Mouse (Mus musculus): Measurements from ENCODE around the gene Gm20388. TPM values are rescaled to one million over a fixed set of nuclear protein-coding genes. Genes with fewer than 3 reads are reported as not detected.

The Gm20388 gene
- total RNA-seq, 2 experiments from 2014 or later = 18.5 to 23.8 TPM

- ATAC-seq (replicated peaks; ENCODE audit: poor library complexity, severe bottlenecking) = no peak
Observed at GRCm38 (mm10) chr8:124067059-124067750, 4156.6 kb downstream of the Gm20388 start.

- peak; percentile 60 for ATAC-seq (replicated peaks; ENCODE audit: poor library complexity, severe bottlenecking)
Observed at GRCm38 (mm10) chr8:124070363-124071324, 4160.0 kb downstream of the Gm20388 start.

GRCm38 (mm10) chr8:124075977-124076376 lies 4165.3 kb downstream of the Gm20388 start:
- ATAC-seq (replicated peaks; ENCODE audit: poor library complexity, severe bottlenecking) = no peak

GRCm38 (mm10) chr8:124076416-124076815 lies 4165.8 kb downstream of the Gm20388 start:
- no peak for ATAC-seq (replicated peaks; ENCODE audit: poor library complexity, severe bottlenecking)

- ATAC-seq (replicated peaks; ENCODE audit: poor library complexity, severe bottlenecking) = no peak
Observed at GRCm38 (mm10) chr8:124077377-124077776, 4166.7 kb downstream of the Gm20388 start.

- no peak for ATAC-seq (replicated peaks; ENCODE audit: poor library complexity, severe bottlenecking)
Observed at GRCm38 (mm10) chr8:124077998-124078397, 4167.4 kb downstream of the Gm20388 start.

- no peak for ATAC-seq (replicated peaks; ENCODE audit: poor library complexity, severe bottlenecking)
Observed at GRCm38 (mm10) chr8:124078969-124079368, 4168.3 kb downstream of the Gm20388 start.

GRCm38 (mm10) chr8:124080467-124081326 lies 4170.1 kb downstream of the Gm20388 start:
- ATAC-seq (replicated peaks; ENCODE audit: poor library complexity, severe bottlenecking) = no peak

- ATAC-seq (replicated peaks; ENCODE audit: poor library complexity, severe bottlenecking) = no peak
Observed at GRCm38 (mm10) chr8:124082616-124083015, 4172.0 kb downstream of the Gm20388 start.

- ATAC-seq (replicated peaks; ENCODE audit: poor library complexity, severe bottlenecking) = no peak
Observed at GRCm38 (mm10) chr8:124083611-124084010, 4173.0 kb downstream of the Gm20388 start.

GRCm38 (mm10) chr8:124085668-124086067 lies 4175.0 kb downstream of the Gm20388 start:
- no peak for ATAC-seq (replicated peaks; ENCODE audit: poor library complexity, severe bottlenecking)

GRCm38 (mm10) chr8:124088092-124088613 lies 4177.5 kb downstream of the Gm20388 start:
- no peak for ATAC-seq (replicated peaks; ENCODE audit: poor library complexity, severe bottlenecking)

- ATAC-seq (replicated peaks; ENCODE audit: poor library complexity, severe bottlenecking) = no peak
Observed at GRCm38 (mm10) chr8:124089016-124089415, 4178.4 kb downstream of the Gm20388 start.

GRCm38 (mm10) chr8:124090473-124090872 lies 4179.8 kb downstream of the Gm20388 start:
- no peak for ATAC-seq (replicated peaks; ENCODE audit: poor library complexity, severe bottlenecking)

- ATAC-seq (replicated peaks; ENCODE audit: poor library complexity, severe bottlenecking) = no peak
Observed at GRCm38 (mm10) chr8:124098953-124099622, 4188.4 kb downstream of the Gm20388 start.

- no peak for ATAC-seq (replicated peaks; ENCODE audit: poor library complexity, severe bottlenecking)
Observed at GRCm38 (mm10) chr8:124099623-124099965, 4189.0 kb downstream of the Gm20388 start.

GRCm38 (mm10) chr8:124105869-124106268 lies 4195.2 kb downstream of the Gm20388 start:
- ATAC-seq (replicated peaks; ENCODE audit: poor library complexity, severe bottlenecking) = no peak

- no peak for ATAC-seq (replicated peaks; ENCODE audit: poor library complexity, severe bottlenecking)
Observed at GRCm38 (mm10) chr8:124106328-124107195, 4195.9 kb downstream of the Gm20388 start.

- no peak for ATAC-seq (replicated peaks; ENCODE audit: poor library complexity, severe bottlenecking)
Observed at GRCm38 (mm10) chr8:124113108-124113507, 4202.5 kb downstream of the Gm20388 start.
